Mouse (Mus musculus) ovary, postnatal 10 days (tissue): ENCODE results near the gene Trmt44.

Experiments
- DNase-seq: peaks from one replicate; pipeline ENCODE4 v3.0.0; 2022; ENCODE audit warnings: low spot score

The Trmt44 gene

GRCm38 (mm10) chr5:35541059-35541790 lies 33.6 kb downstream of the Trmt44 start:
- no peak for DNase-seq

- no peak for DNase-seq
These were observed 34.3 kb downstream of the Trmt44 start for GRCm38 (mm10) chr5:35540555-35540954.

- no peak for DNase-seq
These were observed 35.3 kb downstream of the Trmt44 start for GRCm38 (mm10) chr5:35539576-35539975.

DNA sequence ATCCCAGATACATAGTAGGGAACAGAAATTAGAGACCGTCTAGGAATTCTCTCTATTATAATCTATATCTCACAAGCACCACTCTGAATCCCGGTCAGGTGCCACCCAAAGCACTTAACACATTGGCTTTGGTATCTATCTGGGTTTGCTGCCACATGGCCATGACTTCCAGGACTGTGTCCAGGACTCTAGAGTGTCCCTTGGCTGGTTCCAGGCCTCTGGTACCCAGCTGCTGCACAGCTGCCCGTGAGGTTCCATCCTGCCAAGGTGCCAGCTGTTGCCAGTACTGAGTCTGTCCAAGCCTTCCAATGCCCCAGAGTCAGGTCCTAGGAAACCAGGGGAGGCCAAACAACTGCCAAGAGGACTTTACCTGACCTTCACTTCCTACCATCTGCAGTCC lies 36.8 kb downstream of the Trmt44 start:
- no peak for DNase-seq

DNA sequence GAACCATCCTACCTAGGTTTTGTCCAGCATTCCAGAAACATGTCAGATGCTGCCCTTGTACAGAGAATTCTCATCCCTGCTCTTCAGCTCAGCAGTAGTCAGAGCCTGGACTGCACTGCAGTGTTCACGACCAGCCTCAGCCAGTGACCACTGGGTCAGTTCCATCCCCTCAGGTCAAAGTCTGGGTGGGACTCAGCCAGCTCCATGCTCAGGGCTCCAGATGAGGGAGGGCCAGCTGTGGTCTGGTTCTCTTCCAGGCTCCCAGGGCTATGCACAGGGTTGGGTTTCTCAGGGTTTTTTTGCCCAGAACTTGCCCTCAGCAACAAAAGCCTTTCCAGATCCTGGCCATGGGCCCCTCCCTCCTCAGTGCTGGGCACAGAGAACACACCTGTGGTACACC lies 37.4 kb downstream of the Trmt44 start:
- no peak for DNase-seq

GRCm38 (mm10) chr5:35536271-35536670 lies 38.6 kb downstream of the Trmt44 start:
- DNase-seq, result no peak

GRCm38 (mm10) chr5:35531586-35531985 lies 43.3 kb downstream of the Trmt44 start:
- no peak for DNase-seq

DNA sequence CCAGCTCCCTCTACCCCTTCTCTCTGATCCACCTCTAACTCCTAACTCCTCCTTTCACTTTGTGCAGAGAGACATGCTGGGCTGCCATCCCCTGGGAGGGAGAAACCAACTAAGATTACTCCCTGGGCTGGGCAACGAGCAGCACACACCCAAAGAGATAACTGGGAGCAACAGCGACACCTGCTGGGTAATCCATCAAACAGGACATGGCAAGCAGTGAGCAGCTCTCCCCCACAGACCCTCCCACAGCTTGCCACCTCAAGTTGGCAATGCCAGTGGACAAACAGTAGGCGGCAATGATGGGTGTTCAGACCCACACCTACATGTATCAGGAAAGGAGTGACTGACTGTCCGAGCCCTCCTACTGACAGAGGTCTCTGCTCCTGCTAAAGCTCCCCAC lies 44.4 kb downstream of the Trmt44 start:
- DNase-seq, result no peak

- DNase-seq, result no peak
These were observed 49.3 kb downstream of the Trmt44 start, which contains the start of gene Cpz for GRCm38 (mm10) chr5:35525469-35526123. TSS of gene Cpz (minus strand) at chr5:35525698.

- no peak for DNase-seq
These were observed 50.5 kb downstream of the Trmt44 start for GRCm38 (mm10) chr5:35524381-35524780.

- DNase-seq, result peak; percentile 53
These were observed 51.1 kb downstream of the Trmt44 start for GRCm38 (mm10) chr5:35523735-35524134.

DNA sequence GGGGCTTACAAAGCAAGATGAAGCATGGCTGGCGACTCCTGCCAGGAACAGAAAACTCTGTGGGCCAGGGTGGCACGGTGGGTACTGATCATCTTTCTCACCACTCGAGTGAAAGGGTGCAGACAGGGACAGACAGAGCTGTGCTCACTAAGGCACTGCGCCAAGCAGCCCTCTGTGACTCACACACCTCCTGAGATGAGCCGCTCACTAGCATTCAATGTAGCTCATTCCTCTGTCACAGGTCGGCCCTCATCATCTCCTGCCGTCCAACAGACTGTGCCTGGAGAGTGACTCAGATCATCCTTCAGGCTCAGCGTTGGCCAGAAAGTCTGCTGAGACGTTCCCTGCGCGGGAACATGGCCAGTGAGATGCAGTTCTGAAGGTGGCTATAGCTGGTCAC lies 58.1 kb downstream of the Trmt44 start:
- no peak for DNase-seq

DNA sequence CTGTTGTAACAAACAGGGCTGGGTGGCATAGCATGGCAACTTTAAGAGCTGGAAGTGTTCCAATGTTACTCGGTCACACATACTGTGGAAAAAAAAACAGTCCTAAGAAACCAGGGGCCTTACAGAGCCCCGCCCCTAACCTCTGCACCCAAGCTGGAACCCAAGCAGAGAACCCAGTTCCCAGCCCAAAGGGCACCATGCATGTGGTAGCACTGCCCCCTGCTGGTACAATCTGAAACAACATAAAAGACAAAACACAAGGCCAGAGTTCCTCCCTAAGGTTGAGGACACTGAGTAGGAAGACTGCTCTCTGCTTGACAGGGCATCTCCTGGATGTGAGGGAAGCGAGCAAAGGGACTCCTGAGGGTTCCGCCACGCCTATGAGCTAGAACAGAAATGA lies 64.3 kb downstream of the Trmt44 start:
- no peak for DNase-seq
